Mouse (Mus musculus): ENCODE measurements at regions not wholly inside any gene's neighbourhood (a gene's known extent, or its start where the extent isn't known, plus 50 kb on each side); places are given as distances from the start of the nearest gene placed in this dataset.
A peak's percentile ranks its signal among the peaks of the same experiment; 100 is the strongest.

DNA sequence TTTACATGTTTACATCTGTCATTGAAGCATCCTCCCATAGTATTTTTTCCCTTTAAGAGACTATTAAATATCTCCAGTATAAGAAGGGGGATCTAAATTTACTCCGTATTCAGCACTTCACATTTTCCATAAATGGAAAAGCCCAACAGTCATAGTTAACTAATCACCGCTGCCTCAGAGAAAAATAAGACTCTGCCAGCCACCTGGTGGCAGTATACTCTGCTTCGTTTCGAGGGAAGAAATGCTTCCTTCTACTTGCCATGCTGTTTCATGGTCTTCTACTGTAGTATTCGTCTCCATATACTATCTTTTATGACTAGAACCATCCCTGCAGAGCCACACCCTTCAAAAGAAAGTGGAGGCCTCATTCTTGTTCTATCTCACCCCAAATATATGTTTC, 52.0 kb upstream of the Tro start:
- peak; percentile 55 for DNase-seq (ENCODE audit: low read depth)
- TF ChIP-seq POLR2A (IDR thresholded peaks at IDR 0.05; ENCODE audit: borderline replicate concordance, extremely low read depth, insufficient read depth, insufficient read length, poor library complexity, severe bottlenecking) (no peak), CTCF (IDR thresholded peaks at IDR 0.05; ENCODE audit: borderline replicate concordance, extremely low read depth, insufficient read depth, insufficient read length) (peak; percentile 54; the same call in 1 of the 2 replicates)

All from brain, embryonic 14.5 days (tissue).